Mouse (Mus musculus) hindlimb bud, embryonic 11.5 days (tissue): ENCODE measurements around the gene Arl5a.

Source experiments
- DNase-seq: peaks from one replicate; pipeline ENCODE4 v3.0.0-alpha.2; 2012; ENCODE audit warnings: low read depth, low spot score; ENCODE audit errors: extremely low spot score

Arl5a gene

DNA sequence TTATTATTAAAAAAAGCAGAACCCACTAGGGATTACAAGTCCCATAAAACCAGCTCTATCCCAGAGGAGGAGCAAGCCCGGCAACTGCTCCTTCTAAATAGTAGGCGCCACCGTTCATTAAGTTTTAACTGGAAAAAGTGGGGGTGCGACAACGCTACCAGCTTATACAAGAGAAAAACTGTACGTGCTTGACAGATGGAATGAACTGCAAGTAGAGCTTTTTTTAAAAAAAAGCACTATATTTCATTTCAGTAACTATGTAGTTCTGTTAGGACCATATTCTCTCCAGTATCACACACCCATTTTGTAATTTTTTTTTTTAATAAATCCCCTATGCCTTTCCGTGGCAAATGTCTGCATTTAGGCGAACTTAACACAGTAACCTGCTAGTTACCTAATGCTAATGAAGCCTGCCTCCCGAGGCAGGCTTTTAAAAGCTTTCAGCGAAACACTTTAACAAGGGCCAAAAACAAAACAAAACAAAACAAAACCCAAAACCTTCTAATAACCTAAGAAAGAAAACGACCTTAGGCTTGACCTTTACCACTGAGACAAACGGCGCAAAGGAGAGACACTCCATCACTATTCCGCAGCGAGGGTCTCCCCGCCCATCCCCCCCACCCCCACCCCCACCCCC, 972 bp downstream of the Arl5a start:
- DNase-seq, result no peak

DNA sequence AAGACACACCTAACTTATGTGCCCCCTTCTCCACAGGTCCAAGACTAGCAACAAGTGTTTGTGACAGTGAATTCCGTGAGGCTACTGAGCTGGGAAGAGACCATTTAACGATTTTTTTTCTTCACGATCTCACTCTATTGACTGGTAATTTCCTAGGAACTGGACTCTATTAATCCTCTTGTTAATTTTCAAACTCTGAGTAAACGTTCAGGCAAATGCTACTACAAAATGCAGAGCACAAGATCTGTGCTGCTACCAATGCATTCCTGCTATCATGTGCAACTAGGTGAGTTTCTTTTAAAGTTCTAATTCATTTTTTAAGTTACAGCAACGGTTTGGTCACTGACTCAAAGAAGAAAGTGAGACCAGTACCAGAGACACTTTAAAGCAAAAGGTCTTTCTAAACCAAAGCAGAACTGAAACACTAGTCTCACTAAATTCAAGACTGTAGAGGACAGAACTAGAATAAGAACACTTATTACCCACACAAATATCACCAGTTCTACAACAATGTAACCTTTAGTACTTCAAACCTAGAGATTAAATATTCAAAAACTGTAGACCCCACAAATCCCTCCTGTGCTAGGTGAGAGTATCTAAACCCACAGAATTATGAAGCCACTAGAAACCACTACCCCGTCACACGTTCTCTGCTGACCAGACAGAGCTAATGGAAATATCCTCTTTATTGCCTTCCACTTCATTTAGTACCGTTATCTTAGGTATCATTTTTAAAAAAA, 1.7 kb downstream of the Arl5a start:
- DNase-seq, result no peak

DNA sequence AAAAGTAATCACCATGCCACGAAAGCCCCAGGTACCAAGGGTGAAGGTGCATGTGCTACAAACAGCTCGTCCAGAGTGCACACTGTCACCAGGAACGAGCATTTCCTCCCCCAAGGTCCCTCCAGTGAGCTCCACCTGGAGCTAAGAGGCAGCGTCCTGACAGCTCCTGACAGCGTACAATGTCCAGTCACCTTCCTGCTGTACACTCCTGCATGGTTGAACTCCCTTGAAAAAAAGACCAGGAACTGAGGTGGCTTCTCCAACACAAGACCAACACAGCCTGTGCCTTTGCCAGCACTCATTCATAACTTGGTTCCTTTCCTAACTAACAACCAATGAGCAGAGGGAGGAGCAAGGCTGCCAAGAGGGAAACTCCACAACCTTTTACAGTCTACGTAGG, 3.5 kb downstream of the Arl5a start:
- DNase-seq, result no peak

DNA sequence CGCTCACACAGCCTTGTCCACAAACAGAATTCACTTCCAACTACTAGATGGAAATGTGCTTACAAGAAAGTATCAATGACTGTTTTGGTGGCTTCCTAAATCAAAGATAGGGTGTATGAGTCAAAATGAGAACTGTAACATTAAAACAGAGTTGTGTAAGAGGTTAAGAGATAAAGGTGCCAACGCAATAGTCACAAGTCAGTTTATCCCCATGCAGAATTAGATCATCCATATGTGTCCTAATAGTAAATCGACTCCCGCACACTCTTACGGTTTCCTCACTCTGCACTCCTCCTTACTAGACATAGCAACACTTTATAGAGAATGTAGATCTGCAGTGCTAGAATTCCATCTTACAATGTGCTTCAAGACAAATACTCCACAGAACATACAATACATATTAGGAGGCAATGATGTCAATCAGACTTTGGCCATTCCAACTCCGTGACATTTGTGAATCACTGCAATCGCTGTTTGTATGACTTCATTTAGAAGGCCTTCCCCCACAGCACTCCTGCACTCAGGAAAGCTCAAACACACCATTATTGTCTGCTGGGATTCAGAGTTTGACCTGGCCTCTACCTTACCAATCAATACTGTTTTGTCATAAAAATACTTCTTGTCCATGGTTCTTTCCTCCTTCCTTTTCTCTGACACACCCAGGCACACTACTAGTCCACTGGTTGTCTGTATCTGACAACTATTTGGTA, 4.5 kb downstream of the Arl5a start:
- no peak for DNase-seq

DNA sequence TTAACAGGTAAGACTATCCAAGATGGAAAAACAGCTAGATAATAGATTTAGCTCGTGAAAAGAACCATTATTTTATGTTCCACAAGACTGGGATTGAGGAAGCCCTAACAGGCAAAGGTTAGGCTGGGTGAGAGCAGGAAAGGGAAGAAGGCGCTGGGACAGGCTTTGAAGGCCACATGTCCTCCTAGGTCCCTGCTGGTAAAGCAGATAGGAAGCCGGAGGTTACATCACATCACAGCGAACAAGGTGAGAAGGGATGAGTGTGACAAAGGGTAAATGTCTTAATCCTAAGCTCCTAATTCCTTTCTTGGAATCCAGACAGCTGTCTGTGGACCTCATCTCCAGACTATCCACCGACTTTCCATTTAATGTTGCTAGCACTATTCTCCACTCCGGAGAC, 5.4 kb downstream of the Arl5a start:
- DNase-seq, result no peak

DNA sequence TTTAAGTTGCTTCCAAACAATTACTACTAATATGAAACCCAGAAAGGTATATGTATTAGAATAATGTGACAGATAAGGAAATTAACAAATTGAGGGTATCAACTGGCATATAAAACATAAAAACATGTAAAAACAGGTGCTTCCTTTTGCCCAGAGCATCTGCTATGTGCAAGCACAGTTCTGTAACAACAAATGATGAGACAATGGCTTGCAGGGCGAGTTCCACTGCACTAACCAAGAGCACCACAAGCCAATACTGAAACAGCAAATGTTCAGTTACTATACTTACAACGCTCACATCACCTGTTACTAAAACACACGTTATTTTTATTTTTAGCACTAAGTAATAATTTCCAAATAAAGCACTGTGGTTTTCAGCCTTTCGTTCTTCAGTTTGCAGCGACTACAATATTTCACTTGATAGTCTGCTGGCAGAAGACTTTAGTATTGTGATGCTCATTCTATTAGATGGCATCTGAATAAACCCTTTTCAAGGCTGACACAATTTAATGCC, 12.1 kb downstream of the Arl5a start:
- DNase-seq, result no peak

DNA sequence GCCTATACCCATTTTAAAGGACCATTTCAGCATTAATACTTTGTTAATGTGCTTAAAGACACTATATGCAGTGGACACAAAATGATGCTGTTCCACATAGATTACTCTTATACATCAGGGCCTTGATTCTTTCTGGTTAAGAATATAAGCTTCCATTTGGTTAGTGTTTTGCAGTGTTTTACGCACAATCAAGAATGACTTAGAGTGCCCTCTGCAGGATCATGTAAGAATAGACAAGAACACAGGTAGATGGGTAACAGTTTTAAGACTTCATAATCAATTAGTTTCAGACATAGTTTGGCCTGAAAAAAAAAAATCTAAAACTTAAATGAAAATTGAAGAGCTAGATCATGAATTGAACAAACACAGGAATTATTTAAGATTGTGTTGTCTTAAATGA, 18.2 kb downstream of the Arl5a start:
- DNase-seq, result no peak

DNA sequence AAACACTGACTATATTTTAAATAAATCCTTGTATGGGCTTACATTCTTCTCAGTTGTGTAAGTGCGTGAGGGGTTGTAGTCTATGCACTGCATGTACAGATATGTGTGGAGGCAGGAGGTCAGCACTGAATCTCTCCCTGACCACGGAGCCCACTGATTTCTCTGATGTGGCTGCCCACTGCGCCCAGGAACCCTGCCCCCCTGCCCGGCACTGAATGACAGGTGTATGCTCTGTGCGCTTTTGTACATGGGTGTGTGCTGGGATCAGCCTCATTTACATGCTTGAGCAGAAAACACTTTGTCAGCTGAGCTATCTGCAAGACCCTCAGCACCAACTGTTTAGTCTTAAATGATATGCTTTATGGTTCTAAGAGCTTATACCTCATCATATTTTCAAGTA, 19.5 kb downstream of the Arl5a start:
- DNase-seq, result no peak

DNA sequence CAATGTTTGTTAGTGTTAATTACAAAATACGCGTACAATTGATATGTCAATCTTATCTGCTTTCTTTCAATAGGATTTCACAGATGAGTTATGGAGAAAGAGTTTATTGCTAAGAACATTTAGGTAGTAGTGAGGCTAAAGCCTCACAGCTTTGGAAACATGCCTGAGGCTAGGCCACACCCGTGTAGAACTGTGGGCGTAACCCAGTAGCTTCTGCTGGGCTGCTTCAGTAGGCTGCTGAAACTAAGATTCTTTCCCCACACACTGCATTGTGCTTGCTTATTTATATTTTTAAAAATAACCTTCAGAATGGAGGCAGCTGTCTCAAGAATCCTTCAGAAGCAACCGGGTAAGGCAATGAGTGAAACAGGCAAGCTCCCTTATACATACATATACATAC, 30.2 kb downstream of the Arl5a start:
- DNase-seq, result no peak

DNA sequence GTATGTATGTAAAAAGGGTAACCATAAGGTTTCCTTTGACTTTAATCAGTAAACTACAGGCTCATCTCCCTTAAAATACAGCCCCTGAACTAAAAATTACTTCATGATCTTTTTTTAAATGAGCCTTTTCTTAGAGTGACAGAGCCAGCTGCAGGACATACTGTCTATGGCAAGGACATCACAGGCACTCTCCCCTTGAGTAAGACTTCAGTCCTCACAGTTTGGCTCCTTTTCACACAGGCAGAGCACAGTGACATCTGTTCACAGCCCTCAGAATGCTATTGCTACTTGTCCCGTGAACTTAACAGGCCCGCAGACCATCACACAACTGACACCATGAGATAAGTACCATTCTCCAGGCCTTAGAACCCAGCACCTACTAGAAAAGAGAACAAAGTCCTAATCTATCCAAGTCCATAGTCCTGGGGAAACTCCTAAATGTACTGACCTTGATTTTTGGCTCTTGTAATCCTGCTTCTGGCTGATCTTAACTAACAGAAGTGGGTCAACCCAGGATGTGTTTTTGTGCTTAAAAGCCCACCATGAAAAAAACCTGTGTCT, 34.2 kb downstream of the Arl5a start:
- DNase-seq, result no peak

DNA sequence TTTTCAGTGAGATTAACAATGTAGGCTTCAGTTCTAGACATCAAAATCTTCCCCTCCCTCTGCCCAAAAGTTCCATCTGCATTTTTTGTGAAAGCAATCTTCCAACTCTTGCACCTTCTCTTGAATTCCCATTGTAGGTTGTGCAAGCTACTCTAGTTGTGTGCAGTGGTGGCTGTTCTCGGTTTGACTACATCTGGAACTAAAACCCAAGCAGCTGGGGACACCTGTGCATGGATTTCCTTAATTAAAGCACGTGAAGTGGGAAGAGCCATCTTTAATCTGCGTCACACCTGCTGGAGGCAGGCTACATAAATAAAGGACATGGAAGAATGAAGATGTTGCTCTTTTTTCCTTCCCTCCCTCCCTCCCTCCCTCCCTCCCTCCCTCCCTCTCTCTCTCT, 34.7 kb downstream of the Arl5a start:
- no peak for DNase-seq

DNA sequence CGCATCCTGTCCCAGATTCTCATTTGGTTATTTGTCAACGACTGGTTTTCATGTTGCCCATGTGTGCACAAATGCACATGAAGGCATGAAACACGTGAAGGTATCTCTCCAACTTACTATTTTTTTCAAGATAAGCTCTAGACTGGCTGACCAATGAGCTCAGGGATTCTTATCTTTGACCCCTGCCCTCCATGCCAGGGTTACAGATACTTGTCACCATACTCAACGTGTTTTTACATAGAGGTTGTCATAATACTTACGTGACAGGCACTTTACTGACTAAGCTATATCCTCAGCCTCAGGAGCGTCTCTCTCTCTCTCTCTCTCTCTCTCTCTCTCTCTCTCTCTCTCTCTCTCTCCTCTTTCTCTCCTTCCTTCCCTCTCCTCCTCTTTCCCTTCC, 38.2 kb downstream of the Arl5a start:
- no peak for DNase-seq

DNA sequence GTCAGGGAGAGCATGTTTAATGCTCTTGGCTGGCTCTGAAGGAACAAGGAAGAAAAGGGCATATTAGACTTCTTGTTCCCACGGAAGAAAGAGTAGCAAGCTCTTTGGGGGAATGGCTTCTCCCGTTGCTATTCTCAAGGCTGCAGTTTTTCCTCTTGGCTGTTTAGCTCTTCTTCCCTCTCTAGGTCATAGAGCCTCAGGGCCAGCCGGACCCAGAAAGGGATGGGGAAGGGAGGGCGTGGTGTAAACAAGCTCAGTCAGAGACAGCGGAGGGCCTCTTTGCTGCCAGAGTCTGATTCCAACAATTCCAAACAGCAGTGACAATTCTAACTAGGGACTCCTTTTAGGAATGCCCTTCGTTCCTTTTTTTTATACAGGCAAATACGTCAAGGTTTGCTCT, 38.7 kb downstream of the Arl5a start:
- no peak for DNase-seq

DNA sequence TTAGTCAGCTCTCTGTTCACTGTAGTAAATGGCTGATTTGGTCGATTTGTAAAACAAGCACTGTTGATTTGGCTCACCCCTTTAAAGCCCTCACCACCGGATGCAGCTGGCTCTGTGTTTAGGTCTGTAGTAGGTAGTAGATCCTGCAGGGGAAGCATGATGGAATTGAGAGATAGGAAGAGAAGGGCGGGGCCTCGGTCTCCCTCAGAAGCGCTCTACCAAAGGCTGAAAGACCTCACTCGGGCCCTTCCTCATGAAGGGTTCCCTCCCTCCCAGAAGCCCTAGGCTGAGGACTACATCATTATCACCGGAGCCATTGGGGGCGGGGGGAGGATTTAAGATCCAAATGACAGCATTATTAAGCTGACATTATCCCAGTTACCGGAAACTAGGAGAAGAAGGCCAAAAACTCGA, 45.8 kb downstream of the Arl5a start:
- no peak for DNase-seq

DNA sequence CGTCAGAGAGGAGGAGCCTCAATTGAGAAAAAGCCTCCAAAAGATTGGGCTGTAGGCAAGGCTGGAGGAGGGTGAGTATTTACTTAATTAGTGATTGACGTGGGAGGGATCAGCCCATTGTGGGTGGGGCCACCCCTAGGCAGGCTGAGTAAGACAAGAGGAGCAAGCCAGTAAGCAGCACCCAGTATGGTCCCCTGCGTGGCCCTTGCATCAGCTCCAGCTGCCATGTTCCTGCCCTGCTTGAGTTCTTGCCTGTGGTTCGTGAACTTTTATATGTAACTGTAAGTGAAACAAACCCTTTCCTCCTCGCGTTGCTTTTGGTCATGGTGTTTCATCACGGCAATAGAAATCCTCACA, 46.3 kb downstream of the Arl5a start, which contains the start of gene Neb:
Gene Neb (minus strand): TSS at position 27 of the 357 bp plus-strand sequence.
- no peak for DNase-seq

DNA sequence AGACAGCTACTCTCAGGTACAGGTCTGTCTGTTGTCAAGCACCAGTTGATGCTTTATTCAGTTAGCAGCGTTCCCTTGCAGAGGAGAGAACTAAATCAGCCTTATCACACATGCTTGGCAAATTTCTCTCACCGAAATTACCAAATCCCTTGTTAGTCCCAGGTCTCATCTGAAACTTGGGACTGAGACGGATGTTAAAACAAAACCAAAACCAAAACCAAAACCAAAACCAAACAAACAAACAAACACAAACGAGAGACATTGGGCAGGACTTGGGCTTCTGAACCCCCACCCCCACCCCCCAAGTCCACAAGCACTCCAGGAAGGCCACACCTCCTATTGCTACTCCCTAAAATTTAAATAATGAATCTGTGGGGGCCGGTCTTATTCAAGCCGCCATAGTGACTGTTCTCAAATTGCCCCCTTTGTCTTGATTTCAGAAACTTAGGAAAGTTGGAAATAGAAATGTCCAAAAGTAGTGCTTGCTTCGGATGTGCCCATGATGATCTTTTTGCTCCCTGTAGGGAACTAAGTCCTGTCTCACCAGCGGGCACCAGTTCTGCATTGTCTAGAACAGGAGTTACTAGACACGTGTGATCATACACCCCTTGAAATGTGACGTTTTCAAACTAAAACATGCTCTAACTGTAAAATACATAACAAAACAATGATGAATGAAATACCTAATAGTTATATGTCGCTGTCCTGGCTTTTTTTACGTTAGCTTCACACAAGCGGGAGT, 46.8 kb downstream of the Arl5a start:
- DNase-seq, result no peak

DNA sequence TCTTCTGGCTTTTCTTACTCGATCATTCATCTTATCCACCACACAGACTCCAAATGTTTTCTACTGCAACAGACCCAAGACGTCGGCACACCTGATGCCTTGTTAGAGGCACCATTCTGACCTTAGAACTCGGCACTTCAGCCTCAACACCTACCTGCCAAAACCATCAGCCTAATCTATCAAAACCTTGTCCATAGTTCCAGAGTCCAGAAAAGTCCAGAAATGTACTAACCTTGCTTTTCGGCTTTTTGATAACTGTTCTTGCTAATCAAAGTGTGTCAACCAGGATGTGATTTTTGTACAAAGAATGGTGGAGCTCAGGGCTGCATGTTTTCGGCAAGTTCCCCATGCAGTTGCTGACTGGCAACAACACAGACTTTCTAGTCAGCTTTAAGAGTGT, 50.0 kb downstream of the Arl5a start:
- DNase-seq, result no peak

DNA sequence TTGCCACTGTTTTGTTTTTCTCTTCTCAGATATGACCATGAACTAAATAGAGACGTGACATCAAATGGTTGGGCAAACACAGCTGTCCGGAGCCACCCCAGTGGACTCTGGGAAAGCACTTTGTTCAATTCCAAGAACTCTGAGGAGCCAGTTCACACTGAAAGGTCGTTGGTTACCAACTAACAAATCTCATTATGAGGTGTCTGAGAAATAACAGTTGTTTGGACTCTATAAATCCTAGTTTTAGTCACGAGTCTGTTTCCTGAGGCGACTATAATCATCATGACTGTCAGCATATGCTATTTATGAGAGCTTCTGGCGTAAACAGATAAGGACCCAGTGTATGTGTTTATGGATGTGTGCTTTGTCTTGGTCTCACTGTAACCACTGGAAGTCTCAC, 52.2 kb downstream of the Arl5a start:
- DNase-seq, result no peak

DNA sequence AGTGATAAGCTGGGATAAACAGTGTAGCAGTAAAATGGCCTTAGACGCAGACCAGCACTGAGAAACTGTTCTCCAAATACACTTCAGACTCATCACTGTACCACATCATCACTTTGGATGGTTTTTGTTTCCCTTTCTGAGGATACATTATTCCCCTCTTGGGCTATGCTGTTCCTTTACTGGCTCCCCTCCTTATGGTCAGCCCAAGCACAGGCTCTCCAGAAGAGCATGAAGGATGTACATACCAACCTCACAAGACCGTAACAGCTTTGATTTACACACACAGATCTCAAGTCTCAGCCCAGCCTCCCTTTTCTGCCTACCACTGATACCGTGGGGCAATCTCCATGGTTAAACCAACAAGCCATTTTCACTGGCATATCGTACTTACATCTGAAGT, 52.6 kb downstream of the Arl5a start:
- DNase-seq, result no peak

DNA sequence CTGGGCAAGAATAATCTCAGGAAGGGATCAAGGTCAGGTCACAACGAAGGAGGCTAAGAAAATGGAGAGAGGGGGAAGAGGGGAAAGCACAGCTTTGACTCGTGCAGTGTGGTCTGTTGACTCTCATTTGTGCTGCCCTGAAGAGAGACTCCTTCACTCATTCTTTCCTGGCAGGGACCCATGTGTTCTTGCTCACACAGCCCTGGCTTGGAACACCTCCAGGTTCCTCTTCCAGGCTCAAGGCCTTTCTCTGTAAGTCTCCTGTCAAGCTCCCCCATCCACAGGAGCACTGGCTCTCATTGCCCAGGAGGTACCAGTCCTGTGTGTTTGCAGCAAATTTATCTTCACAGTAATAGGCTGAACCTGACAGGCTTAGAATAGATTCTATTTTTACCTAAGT, 53.6 kb downstream of the Arl5a start:
- DNase-seq, result no peak

DNA sequence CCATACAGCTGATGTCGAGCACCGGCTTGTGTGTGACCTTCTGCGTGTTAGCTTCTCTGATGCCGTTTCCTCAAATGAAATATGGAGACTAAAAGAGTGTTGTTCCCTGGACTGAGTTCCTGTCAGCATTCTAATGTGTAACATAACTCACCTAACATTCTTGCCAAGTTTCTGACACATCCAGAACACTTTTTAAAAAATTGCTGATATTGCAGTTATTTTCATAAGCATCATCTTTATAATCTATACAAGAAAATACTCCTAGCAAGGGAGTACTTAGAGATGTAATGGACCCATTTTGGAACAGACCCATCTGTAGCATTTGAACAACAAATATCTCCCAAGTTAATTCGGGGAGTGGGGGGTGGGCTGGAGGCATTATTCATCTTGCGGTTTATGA, 55.1 kb downstream of the Arl5a start:
- no peak for DNase-seq
